Mouse (Mus musculus): ENCODE data around the gene Tab1.

Gene Tab1

DNA sequence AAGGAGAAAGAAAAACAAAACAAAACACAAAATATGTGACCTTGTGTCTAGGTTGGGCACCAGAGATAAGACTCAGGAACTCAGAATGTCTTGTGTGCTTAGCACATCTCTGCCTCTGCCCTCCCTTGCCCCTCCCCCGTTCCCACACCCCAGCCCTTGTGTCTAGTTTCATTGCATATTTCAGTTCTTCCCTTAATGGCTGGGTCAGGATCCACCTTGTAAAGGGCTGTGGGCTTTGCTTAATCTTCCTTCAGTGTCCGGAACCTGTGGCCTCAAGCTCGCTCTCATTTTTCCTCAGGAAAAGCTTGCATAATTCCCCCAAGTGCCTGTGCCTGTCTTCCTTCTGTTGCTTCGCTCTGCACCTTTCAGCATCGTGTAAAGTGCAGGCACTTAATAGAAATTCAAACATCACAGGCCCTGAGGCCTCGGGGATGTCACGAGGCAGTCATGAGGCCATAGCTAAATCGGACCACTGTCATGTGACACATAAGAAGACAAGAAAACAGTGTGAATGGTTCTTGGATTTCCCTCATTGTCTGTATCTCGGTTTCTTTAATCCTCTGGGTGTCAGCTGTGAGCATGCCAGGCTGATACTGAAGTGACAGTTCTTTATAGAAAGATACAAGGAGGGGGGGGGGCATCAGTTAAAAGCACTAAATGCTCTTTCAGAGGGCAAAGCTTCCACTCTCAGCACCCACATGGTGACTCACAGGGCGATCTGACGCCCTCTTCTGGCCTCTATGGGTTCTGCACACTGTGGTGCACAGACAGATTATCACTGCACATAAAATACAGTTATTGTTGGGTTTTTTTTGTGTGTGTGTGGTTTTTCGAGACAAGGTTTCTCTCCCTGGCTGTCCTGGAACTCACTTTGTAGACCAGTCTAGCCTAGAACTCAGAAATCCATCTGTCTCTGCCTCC, 27.2 kb upstream of the Tab1 start:
- no peak for DNase-seq

DNA sequence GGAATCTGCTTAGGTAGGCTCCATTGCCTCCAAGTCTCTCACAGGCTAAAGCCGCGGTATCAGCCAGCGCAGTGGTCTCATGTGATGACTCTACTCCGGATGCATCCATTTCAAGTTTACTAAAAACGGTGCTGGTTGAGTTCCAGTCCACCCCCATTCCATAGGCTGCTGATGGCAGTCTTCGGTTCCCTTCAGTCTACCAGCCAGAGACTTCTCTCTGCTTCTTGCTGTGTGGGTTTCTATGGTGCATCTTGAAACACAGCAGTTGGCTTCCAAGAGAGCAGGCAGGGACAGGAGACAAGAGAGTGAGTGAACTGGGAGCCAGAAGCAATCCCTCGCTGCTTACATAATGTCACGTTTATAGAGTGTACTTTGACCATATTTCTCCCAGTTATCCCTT, 25.8 kb upstream of the Tab1 start:
- no peak for DNase-seq

DNA sequence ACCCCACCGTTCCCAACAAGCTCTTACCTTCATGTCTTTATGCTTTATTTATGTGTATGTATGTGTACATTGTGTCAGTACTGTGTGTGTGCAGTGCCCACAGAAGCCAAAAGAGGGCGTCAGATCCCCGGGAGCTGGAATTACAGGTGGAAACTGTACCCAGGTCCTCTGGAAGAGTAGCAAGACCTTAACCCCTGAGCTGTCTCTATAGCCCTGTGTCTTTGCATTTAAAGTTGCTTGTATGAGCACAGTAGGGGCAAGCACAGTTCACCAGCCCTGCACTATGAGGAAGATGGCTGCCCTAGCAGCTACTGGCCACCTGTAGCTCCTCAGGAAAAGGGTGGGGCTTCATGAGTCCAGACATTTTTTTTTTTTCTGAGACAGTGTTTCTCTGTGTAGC, 25.4 kb upstream of the Tab1 start:
- no peak for DNase-seq

DNA sequence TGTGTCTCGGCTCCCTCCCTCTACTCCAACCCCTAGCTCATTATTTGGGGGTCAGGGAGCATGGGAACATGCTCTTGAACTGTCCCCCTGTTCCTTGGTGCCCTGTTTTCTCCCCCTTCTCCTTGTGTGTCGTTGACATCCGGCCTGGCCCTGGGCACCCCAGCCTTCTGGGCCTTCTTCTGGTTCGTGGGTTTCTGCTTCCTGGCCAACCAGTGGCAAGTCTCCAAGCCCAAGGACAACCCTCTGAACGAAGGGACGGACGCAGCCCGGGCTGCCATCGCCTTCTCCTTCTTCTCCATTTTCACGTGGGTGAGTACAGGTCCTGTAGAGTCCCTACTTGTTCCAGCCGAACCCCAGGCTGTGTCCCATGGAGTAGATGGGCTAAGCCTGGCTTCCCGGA, 21.5 kb upstream of the Tab1 start:
- DNase-seq = no peak

DNA sequence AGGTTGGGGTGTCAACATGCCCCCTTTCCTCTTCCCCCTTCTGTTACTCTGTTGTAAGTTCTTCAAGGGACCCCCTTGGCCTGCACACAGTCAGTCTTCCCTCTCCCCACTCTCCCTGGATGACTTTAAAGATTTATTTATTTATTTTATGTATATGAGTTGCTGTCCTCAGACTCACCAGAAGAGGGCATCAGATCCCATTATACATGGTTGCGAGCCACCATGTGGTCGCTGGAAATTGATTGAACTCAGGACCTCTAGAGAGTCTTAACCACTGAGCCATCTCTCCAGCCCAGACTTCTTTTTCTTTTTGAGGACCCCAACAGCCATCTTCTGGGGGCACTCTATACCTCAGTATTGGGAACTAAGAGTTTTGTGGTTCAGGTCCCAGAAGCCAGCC, 20.4 kb upstream of the Tab1 start:
- DNase-seq = no peak

DNA sequence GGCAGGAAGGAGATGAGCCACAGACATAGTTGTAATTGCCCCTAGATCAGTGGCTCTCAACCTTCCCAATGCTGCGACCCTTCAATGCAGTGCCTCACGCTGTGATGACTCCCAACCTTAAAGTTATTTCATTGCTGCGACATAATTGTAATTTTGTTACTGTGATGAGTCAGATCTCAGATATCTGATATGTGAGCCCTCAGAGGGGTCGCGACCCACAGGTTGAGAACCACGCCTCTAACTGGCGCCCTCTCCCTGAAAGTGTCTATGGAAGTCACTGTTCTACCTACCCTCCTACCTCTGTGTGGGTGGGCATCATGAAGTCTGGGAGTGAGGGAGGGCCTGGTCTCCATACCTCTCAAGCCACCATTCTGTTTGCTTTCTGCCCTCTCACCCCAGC, 18.5 kb upstream of the Tab1 start:
- no peak for DNase-seq

DNA sequence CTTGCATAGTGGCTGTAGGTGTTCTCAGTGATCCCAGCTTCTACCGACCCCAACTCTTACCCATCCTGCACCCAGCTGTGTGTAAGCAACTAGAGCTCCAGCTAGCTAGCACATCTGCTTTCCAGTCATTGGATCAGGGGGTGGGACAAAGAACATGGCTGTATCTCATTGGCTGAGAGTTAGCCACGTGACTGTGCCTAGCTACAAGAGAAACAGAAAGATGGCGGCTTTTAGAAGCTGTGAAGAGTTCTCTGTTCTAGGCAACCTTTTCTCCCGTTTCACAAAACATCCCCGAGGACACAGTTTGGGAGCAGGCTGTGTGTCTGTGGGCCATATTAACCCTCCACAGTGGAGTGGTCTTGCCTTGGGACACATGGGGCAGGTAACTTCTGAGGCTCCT, 17.7 kb upstream of the Tab1 start:
- DNase-seq = no peak

DNA sequence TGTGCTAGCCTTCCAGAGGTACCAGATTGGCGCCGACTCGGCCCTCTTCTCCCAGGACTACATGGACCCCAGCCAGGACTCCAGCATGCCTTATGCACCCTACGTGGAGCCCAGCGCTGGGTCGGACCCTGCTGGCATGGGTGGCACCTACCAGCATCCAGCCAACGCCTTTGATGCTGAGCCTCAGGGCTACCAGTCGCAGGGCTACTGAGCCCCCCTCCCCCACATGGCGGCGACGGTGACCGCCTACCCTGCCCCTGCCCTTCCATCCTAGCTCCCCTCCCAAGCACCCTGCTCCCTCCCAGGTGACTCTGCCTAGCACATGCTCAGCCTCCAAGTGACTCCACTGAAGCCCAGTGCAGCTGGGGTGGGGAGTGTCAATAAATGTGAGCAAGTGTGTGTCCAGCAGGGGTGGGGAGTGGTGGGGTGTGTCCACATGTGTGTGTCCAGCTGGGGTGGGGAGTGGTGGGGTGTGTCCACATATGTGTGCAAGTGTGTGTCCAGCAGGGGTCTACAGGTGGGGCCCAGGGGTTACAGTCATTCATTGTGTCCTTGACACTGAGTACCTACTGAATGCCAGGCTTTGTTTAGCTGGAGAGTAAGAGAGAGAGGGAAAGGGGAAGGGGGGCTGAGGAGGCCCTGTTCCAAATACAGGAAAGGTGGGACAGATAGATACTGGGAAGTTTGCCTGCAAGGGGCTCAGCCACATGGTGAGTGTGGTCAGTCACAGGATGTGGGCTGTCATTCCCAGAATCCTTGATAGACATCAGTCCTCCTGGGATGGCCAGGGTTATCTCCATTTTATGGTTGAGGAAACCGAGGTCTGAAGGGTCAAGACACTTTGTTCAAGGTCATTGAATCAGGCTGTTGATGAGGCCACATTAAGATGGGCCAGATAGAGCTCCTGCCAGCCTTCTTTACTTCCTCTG, 16.8 kb upstream of the Tab1 start:
- no peak for DNase-seq

DNA sequence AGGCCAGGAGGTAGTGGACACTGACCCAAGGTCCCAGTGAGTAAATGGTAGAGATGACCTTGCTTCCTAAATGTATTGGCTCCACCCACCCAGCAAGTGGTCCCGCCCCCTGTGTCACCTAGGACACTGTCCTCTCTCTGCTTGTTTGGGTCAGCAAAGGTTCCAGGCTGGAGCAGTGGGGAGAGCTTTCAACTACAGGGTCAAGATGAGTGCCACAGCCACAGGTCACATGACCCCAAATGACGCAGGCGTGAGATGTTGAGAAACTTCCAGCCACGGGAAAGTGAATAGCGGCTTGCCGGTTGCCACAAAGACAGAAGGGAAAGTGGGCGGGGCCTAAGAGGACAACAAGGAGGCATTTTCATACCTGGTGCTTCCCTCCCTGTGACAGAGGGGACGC, 15.8 kb upstream of the Tab1 start:
- DNase-seq = no peak

DNA sequence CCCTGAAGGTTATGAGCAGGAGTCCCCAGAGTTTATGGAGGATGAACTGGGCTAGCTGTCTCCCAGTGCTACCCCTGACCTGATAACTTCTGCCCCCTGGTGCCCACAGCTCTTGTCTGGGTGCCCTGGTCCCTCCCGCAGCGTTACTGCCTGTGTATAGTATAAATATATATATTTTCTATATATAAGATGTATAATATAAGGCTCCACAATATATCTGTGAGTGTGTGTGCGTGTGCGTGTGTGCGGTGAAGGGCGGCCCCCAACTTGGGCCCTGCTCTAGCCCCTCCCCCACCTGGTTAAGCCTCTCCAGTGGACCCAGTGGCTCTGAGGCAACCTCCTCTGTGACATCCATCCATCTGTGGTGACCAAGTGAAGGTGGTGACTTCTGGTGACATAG, 13.9 kb upstream of the Tab1 start:
- DNase-seq = no peak

DNA sequence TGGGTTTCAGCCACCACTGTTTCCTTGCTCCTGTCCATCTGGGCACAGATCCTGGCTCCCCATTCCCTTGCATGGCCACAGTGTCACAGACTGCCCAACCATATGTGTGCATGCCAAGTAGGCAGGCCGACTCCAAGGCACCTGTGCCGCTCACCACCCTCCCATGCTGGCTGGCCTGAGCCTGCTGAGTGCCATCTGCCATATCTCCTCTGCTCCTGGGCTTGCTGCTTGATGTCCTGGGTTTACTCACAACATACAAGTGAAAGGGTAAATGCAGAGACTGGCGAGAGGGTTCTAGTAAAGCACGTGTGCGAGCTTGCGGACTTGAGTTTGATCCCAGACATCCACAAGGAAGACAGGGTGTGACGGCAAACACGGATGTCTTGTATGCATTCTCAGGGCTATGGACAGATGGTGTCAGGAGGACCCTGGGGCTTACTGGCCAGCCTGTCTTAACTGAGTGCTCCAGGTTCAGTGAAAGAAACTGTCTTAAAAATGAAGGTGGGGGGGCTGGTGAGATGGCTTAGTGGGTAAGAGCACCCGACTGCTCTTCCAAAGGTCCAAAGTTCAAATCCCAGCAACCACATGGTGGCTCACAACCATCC, 11.1 kb upstream of the Tab1 start:
- DNase-seq = peak; percentile 99

DNA sequence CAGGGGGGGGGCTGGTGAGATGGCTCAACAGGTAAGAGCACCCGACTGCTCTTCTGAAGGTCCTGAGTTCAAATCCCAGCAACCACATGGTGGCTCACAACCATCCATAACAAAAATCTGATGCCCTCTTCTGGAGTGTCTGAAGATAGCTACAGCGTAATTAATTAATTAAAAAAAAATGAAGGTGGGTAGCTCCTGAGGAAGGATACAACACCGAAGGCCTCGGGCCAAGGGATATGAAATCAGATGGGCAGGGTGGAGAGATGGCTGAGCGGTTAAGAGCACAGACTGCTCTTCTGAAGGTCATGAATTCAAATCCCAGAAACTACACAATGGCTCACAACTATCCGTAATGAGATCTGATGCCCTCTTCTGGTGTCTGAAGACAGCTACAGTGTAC, 10.5 kb upstream of the Tab1 start:
- peak; percentile 65 for DNase-seq

DNA sequence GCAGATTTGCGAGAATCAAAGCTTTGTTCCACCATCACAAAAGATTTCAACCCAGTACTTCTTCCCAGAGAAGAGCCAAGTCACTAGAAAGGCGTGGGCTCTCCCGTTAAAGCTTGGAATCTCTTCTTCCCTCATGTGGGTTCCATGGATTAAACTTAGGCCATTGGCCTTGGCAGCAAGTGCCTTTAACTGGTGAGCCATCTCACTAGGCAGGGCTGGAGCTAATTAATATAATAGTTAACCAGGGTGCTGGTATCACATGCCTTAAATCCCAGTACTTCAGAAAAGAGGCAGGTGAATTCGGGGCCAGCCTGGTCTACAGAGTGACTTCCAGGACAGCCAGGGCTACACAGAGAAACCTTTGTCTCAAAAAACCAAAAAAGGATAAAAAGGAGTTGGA, 8.3 kb upstream of the Tab1 start:
- DNase-seq = no peak

DNA sequence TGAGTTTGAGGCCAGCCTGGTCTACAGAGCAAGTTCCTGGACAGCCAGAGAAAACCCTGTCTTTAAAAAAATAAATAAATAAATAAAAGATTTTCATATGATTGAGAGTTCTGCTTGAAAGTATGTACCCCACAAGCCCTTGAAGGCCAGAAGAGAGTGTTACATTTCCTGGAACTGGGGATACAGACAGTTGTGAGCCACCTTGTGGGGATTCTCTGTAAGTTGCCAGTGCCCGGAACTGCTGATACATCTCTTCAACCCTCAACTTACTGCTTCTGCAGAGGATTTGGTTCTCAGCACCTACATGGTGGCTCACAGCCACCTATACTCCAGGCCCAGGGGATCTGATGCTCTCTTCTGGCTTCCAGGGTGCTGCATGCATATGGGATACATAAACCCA, 5.7 kb upstream of the Tab1 start:
- peak; percentile 52 for DNase-seq

DNA sequence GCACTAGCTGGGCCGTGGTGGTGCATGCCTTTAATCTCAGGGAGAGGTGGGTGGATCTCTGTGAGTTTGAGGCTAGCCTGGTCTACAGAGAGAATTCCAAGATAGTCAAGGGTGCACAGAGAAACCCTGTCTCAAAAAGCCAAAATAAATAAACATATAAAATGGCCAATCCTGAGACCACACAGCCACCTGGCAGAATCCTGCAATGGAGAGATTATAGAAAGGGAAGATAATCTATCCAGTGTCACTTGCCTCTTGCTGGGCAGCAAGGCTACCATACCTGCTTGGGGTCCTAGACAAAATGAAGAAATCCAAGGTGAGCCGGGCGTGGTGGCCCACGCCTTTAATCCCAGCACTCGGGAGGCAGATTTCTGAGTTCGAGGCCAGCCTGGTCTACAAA, 2.9 kb upstream of the Tab1 start:
- DNase-seq = no peak

DNA sequence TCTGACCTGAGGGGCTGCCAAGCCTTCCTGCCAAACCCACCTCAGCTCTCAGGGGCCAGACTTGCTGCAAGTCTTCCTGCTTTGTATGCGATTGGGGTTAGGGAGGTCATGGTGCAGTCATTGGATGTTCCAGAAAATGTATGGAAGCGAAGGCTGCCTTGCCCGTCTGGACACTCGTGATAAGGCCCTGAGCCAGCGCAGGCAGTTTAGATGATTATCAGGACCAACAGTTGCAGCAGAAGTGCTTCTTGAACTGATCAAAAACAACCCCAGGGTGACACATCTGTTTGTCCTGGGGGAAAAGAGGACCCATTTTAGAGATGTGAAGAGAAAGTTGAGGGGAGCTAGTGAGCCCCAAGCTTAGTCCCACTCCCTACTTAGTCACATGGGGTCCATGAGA, 2.2 kb upstream of the Tab1 start:
- DNase-seq = no peak

DNA sequence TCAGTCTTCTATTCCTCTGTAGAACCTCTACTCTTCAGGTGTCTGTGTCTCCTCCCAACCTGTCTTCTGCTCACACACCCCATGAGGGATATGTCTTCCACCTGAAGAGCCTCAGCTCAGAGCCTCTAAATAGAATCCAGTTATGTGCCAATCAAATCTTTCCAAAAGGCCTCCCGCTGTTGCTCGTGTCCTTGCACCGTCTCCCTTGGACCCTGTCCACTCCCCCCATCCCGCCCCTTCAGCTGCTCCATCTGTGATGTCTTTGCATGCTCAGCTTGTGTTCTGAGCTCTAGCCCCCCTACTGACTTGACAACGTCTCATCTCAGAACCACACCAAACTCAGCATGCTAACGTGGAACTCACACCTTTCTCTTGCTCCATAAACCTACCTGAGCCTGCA, 1.5 kb upstream of the Tab1 start:
- DNase-seq = peak; percentile 85

DNA sequence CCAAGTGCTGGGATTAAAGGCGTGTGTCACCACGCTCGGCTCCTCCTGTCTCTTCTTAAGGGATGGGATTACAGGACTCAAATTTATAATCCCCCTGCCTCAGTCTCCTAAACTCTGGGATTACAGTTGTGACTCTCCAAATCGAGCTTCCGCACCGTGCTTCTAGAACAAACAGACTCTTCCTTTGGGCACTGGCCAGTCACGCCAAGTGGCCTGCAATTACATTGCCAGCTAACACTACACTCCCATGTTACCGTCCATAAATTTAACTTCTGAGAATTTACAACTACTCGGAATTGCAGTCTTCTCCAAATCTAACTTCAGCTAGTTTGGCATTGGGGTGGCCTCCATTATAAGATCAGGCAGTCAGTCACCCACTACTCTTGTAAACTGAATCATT, 475 bp upstream of the Tab1 start:
- DNase-seq = peak; percentile 65

DNA sequence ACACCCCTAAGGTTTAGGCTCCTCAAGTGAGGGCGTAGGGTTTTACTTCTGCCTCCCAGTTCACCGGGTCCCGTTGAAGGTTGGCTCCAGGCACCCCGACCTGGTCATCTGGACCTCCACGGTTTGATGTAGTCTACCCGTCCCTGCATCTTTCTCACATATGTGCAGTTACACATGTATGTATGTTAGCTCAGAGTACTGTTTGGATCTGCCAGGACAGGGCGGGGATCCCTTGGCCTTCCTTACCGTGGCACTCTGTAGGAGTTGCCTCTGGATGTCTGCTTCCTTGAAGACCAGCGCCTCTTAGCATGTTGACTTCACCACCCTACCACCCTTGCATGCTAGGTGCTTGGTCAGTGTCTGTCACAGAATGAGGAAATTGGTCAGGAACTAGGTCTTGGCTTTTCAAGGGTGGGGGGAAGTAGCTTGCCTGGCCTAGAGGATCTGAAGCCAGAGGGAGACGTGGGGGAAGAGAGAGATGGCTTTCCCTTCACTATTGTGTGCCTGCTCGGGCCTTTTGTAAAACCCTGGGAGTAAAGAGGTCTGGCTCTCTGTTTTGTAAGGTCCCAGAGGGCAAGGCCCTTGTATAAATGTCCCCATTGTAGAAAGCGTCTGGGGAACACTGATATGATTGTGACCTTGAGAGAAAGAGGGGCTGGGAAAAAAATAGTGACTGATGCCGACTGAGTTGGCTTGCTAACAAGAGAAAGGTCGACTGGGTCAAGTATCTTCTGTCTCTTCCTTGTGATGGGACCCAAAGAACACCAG, 939 bp downstream of the Tab1 start:
- no peak for DNase-seq

DNA sequence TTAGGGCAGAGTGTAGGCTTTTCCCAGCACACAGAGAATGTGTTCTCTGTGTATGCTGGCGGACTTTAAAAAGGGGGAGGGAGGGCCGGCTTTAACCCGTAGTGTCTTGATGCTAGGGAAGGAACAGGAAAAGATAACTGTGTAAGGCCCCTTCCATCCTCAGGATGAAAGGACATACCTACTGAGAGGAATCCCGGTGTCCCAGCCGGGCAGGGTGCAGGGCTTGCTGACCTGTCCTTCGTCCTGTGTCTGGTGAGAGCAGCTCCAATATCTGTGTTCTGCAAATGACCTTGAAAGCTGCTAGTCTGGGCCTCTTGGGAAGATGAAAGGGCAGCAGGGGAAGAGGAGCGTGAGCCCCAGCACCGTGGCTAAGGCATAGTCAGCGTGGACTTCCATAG, 1.5 kb downstream of the Tab1 start:
- DNase-seq = no peak

DNA sequence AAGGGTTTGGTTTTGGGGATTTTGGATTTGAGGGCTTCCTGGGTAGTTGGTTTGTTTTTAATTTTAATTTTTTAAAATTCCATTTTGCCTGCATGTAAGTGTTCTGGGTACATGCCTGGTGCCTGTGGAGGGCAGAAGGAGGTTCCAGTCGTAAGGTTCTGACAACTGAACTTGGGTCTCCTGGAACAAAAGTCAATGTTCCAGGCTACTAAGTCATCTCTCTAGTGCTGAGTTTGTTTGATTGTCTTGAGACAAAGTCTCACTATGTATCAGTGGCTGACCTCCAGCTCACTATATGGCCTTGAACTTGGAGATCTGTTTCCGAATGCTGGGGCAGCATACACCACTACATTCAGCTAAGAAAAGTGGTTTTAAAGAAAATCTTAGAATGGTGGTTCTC, 2.6 kb downstream of the Tab1 start:
- no peak for DNase-seq

DNA sequence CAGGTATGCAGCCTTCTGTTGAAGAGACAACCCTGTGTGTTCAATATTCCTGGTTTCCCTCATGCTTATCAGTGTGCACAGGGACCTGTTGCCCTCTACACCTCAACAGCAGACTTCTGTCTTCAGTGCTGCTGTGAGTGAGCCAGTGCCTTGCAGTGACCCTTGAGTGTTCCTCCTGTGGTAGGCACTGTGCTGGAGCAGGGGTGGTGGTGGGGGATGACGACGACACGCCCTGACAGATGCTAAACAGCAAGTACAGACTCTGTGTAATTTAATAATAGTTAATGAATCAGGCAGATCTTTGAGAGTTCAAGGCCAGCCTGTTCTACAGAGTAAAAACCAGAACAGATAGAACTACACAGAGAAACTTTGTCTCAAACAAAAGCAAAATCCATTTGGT, 3.7 kb downstream of the Tab1 start:
- no peak for DNase-seq
